Mouse (Mus musculus) liver, postnatal 0 days (tissue): ENCODE data around the gene Eepd1.

ENCODE experiments used
- CTCF ChIP-seq: sonication (generic); IDR thresholded peaks from 2 replicates; pipeline ENCODE4 v1.5.1; 2016; ENCODE audit warnings: antibody characterized with exemption, low read depth
- EP300 ChIP-seq: IDR thresholded peaks from 2 replicates; pipeline ENCODE4 v1.6.1; 2016; ENCODE audit warnings: antibody characterized with exemption, low read depth, mild to moderate bottlenecking

DNA sequence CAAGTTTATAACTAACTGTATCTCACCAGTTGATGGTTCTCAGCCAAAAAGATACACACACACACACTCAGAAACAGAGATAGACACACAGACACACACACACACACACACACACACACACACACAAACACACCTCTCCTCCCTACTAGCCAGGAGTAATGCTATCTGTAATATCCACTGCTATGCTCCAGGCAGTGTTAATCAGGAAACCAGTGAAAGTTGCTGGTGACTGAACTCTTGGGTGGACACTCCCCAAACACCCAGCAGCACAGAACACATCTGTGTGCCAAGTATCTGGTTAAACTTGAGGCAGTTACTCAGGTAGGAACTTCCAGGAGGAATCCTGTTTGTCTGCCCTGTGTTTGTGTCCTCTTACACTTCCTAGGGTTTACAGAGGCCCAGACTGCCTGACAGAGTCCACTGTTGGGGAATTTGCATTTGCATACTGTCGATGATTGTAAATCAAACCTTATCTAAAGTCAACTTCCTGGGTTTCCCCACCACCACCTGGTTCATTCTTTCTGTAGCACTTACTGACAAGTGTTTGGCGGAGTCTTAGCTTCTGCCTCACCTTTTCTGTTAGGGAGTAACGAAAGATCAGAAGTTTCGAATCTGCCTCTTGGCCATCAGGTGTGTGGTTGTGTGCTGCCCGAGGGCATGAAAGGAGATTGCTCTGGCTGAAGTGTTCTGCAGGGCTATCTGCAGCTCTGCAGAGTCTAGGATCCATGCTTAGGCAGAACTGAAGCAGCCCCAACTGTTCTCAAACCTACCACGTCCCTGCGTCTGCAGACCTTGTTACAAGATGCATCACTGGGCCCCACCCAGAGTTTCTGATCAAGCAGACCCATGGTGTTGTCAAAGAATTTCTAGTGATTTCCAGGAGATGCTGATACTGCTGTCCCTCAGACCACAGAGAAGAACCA is 97.6 kb downstream of the Eepd1 start:
- TF ChIP-seq CTCF (no peak), EP300 (no peak)
